Mouse (Mus musculus) liver, embryonic 14.5 days (tissue): ENCODE data around the gene Abcf1.
"Not testable (repeated sequence)": the region's sequence is repeated elsewhere in the genome, so short reads cannot be mapped to it uniquely, and the experiment has no call there.

Experiments
- CTCF ChIP-seq: IDR thresholded peaks from 2 replicates; pipeline ENCODE4 v1.5.1; 2016; ENCODE audit warnings: antibody characterized with exemption, low read depth, control low read depth
- EP300 ChIP-seq: IDR thresholded peaks from 2 replicates; pipeline ENCODE4 v1.6.1; 2016; ENCODE audit warnings: antibody characterized with exemption, low read depth

DNA sequence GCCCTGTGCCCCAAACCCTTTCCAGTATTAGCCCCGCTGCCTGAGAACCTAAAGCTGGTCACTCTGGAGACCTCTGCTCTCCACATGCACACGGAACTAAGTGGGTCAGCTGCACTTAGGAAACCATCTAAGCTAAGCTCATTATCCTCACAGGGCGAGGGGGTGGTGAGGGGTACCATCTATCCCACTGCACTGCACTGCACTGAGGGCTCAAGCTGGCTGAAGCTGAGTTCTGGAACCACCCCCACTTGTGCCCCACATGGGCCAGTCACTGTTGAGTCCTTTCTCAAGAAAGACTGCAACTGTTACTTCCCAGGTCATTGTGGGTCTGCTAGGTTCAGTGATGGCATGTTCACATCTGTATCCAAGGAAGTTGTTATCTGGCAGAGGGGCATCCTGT is 17.0 kb downstream of the Abcf1 start:
- not testable (repeated sequence) for TF ChIP-seq CTCF, EP300
